Mouse (Mus musculus) lung, embryonic 14.5 days (tissue): ENCODE measurements at regions not wholly inside any gene's neighbourhood (a gene's known extent, or its start where the extent isn't known, plus 50 kb on each side); places are given as distances from the start of the nearest gene placed in this dataset.

Experiments
- ATAC-seq: fragments of 200-750 bp; cut with Nextera tagmentation; 2 replicates; pipeline ENCODE4 v1.8.0; 2017; ENCODE audit warnings: mild to moderate bottlenecking, moderate TSS enrichment, moderate library complexity; ENCODE audit not compliant: insufficient read depth
- DNase-seq: peaks from one replicate; pipeline ENCODE4 v3.0.0-alpha.2; 2015
- H3K27ac ChIP-seq: fragments of 300-500 bp; sonication (generic); 2 replicates; pipeline ENCODE4 v1.5.1; 2014; ENCODE audit warnings: low read depth, mild to moderate bottlenecking, moderate library complexity
- H3K27me3 ChIP-seq: fragments of 300-500 bp; sonication (generic); 2 replicates; pipeline ENCODE4 v1.6.1; 2014; ENCODE audit warnings: low read length, control low read depth; ENCODE audit not compliant: insufficient read depth
- H3K36me3 ChIP-seq: fragments of 300-500 bp; sonication (generic); 2 replicates; pipeline ENCODE4 v1.6.1; 2014; ENCODE audit warnings: control low read depth; ENCODE audit not compliant: insufficient read depth
- H3K4me1 ChIP-seq: fragments of 300-500 bp; sonication (generic); 2 replicates; pipeline ENCODE4 v1.6.1; 2014; ENCODE audit warnings: antibody characterized with exemption, control low read depth; ENCODE audit not compliant: insufficient read depth
- H3K4me2 ChIP-seq: fragments of 300-500 bp; sonication (generic); 2 replicates; pipeline ENCODE4 v1.6.1; 2014; ENCODE audit warnings: mild to moderate bottlenecking
- H3K4me3 ChIP-seq: fragments of 300-500 bp; sonication (generic); 2 replicates; pipeline ENCODE4 v1.5.1; 2014; ENCODE audit warnings: low read depth, low read length
- H3K9ac ChIP-seq: fragments of 300-500 bp; sonication (generic); 2 replicates; pipeline ENCODE4 v1.6.1; 2014
- H3K9me3 ChIP-seq: fragments of 300-500 bp; sonication (generic); 2 replicates; pipeline ENCODE4 v1.6.1; 2016; ENCODE audit warnings: low read depth, low read length, control low read depth
- CTCF ChIP-seq: IDR thresholded peaks from 2 replicates; pipeline ENCODE4 v1.5.1; 2016; ENCODE audit warnings: antibody characterized with exemption, low read depth
- WGBS: fragments of 180-500 bp; shearing (Covaris S2); extraction: QIAGEN DNeasy Blood & Tissue Kit; methylation state at CpG from one replicate; pipeline ENCODE4 v1.1.7; 2014; 5-methylcytosine and 5-hydroxymethylcytosine counted together

DNA sequence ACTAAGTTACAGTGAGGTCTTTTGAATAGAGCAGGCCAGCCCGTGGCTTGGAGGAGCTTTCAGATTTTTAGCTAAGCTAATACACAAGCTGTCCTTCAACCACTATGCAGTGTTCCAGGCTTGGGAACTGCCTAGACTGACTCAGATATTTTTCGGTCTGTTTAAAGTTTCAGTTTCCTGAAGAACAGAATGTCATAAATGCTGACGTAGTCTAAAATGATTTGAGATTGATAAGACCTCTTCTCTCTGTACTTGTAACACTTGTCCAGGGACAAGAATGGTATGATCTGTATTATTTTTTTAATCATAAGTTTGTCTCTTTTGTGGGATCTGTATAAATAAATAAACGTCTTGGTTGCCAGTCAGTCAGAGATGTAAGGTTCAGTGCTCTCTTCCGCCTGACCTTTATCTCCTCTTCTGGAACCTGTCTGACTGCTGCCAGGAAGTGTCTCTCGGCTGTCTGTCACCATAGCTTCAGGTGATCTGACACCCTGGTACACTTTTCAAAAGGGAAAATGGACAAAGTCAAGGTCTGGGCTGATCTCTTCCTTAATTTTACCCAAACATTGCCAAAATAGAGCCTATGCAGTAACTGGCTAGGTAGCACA lies 74.3 kb upstream of the Spin1 start:
- Histone ChIP-seq H3K9ac (no peak overlapping the region), H3K4me1 (peaks cover 6% of the 10 kb centered on the region; the same call in 1 of the 2 replicates), H3K4me2 (no peak overlapping the region), H3K36me3 (no peaks in the 10 kb centered on the region), H3K4me3 (no peak overlapping the region), H3K9me3 (no peaks in the 10 kb centered on the region), H3K27me3 (no peaks in the 10 kb centered on the region), H3K27ac (no peak overlapping the region)
- no peak for TF ChIP-seq CTCF
- DNase-seq (no peak), ATAC-seq (no peak)
- WGBS, result 33% methylated on average over 6 of the region's 6 CpGs

GRCm38 (mm10) chr13:51037850-51038450 lies 62.7 kb upstream of the Spin1 start:
- H3K4me3 ChIP-seq, result no peak overlapping the region
- H3K4me2 ChIP-seq, result no peak overlapping the region
- WGBS, result 83% methylated on average over 13 of the region's 13 CpGs
- H3K27ac ChIP-seq, result no peak overlapping the region
- H3K27me3 ChIP-seq, result no peaks in the 10 kb centered on the region
- H3K9me3 ChIP-seq, result peaks cover 5% of the 10 kb centered on the region; the same call in 1 of the 2 replicates
- H3K4me1 ChIP-seq, result no peaks in the 10 kb centered on the region
- H3K9ac ChIP-seq, result no peak overlapping the region
- TF ChIP-seq CTCF, result no peak
- no peaks in the 10 kb centered on the region for H3K36me3 ChIP-seq
- ATAC-seq, result no peak
- no peak for DNase-seq

DNA sequence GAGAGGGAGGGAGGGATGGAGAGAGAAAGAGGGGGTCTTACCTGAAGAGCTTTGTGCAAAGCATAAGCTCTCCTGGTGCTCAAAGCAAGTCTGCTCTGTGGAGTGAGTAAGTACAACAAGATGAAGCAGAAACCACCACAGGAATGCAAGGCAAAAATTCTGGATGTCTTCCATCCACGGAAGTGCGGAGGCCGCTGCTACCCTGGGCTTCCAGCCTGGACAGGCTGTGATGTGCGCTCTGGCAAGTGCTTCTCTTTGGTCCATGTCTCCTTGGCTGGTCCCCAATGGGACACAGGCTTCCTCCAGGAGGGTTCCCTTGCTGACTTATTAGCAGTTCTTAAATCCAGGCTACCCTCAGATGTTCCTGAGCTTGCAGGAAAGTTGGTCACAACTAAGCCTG lies 61.7 kb upstream of the Spin1 start:
- H3K27me3 ChIP-seq, result no peaks in the 10 kb centered on the region
- no peak overlapping the region for H3K27ac ChIP-seq
- peaks cover 11% of the 10 kb centered on the region; the same call in 1 of the 2 replicates for H3K9me3 ChIP-seq
- no peak for TF ChIP-seq CTCF
- no peak overlapping the region for H3K4me3 ChIP-seq
- ATAC-seq (no peak), DNase-seq (peak; percentile 6)
- no peaks in the 10 kb centered on the region for H3K36me3 ChIP-seq
- H3K4me2 ChIP-seq, result no peak overlapping the region
- WGBS, result 72% methylated on average over 4 of the region's 4 CpGs
- H3K9ac ChIP-seq, result no peak overlapping the region
- H3K4me1 ChIP-seq, result no peaks in the 10 kb centered on the region

- Histone ChIP-seq H3K27ac (no peak overlapping the region), H3K4me1 (no peaks in the 10 kb centered on the region), H3K9ac (no peak overlapping the region), H3K4me3 (no peak overlapping the region), H3K4me2 (no peak overlapping the region), H3K36me3 (no peaks in the 10 kb centered on the region), H3K27me3 (no peaks in the 10 kb centered on the region), H3K9me3 (peaks cover 11% of the 10 kb centered on the region; the same call in 1 of the 2 replicates)
- TF ChIP-seq CTCF, result no peak
- ATAC-seq (no peak), DNase-seq (no peak)
- WGBS, result 42% methylated on average over 2 of the region's 2 CpGs
Observed at GRCm38 (mm10) chr13:51041121-51041520, 59.6 kb upstream of the Spin1 start.

- no peak for TF ChIP-seq CTCF
- Histone ChIP-seq H3K4me3 (no peak overlapping the region), H3K27ac (no peak overlapping the region), H3K27me3 (no peaks in the 10 kb centered on the region), H3K9me3 (peaks cover 11% of the 10 kb centered on the region; the same call in 1 of the 2 replicates), H3K4me2 (no peak overlapping the region), H3K9ac (no peak overlapping the region), H3K4me1 (no peaks in the 10 kb centered on the region), H3K36me3 (no peaks in the 10 kb centered on the region)
- DNase-seq (no peak), ATAC-seq (no peak)
- WGBS, result 87% methylated on average over 9 of the region's 9 CpGs
Observed at GRCm38 (mm10) chr13:51042881-51043402, 57.7 kb upstream of the Spin1 start.
